Mouse (Mus musculus): ENCODE measurements around the gene Ddx23.

The Ddx23 gene

DNA sequence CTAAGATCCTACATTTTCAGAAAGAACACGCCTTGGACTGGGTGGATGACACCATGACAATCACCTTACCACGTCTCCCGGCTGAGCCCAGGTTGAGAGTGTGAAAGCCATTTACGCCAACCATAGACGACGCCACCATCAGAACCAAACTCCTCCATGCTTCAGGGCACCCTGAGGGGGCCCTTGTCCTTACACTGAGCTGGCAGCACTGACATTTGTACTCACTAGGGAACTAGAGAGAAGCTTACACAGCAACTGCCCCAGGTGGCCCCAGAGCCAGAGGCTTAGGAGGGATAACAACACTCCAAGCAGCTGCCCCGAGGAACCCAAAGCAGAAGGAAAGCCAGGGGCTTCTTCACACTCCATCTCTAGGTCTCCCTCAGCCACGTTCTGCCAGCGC, 56.0 kb downstream of the Ddx23 start:
- no peak for DNase-seq

DNA sequence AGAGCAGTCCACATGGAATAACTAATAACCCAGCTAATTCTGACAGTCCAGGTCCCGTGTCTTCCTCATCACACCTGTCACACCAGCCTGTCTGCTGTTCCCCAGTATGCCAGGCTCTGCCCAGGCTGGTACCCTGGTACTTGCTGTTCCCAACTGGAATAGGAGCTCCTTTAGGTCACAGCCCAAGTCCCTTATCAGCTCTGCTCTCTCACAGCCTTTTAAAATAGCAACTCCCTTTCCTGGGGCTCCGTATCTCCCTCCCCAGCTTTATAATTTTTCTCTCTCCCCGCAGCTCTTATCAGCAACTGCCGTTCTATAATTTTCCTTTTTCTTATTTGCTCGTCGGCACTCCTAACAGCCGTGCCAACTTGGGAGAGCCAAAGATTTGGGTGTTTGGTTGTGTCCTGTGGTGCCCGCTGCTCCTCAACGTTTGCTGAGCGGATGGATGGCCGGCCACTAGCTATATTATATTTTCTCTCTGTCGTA, 56.6 kb downstream of the Ddx23 start:
- DNase-seq: no peak

DNA sequence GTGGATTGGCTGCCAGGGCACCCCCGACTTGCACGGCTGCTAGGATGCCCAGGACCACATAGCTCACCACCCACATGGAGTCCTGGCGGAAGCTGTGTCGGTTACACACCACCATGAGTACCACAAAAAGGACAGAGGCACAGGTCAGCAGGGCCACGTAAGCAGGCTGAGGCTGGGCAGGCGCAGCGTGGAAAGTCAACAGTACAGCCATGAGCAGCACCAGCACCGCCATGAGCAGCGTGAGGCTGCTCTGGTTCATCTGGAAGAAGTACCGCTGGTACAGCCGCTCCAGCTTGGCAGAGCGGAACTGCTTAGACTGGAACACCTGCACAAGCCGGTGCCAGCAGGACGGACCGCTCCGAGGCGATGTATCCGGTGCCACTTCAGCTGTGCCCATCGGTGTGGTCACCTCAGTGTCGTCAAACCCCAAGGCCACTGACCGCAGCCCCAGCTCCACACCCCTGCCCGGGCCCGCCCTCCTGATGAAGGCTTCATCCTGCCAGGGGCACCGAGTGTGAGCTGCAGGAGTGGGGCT, 58.6 kb downstream of the Ddx23 start:
- DNase-seq: peak; percentile 39

DNA sequence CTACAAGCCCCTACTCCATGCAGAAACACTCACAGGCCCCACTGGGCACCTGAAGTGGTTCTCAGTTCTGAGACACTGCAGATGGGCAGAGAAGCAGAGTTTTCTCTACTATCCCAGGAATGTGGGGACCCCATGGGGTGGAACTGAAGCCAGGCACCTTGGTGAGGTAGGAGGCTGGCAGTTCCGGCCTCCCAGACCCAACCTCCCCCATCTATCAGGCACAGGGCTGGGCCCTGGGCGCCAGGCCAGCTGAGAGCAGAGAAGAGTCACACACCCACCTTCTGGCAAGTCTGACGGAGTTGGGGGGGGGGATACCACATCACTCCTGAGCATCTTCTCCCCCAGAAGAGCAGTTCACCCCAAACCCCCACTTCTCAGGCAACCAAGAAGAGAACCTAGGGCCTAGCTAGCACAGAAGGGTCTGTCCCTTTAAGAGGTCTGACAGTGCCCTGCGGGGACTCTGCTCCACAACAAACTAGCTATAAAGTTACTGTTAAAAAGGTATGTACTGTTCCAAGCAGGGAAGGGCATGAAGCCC, 59.7 kb downstream of the Ddx23 start:
- DNase-seq: peak; percentile 56

DNA sequence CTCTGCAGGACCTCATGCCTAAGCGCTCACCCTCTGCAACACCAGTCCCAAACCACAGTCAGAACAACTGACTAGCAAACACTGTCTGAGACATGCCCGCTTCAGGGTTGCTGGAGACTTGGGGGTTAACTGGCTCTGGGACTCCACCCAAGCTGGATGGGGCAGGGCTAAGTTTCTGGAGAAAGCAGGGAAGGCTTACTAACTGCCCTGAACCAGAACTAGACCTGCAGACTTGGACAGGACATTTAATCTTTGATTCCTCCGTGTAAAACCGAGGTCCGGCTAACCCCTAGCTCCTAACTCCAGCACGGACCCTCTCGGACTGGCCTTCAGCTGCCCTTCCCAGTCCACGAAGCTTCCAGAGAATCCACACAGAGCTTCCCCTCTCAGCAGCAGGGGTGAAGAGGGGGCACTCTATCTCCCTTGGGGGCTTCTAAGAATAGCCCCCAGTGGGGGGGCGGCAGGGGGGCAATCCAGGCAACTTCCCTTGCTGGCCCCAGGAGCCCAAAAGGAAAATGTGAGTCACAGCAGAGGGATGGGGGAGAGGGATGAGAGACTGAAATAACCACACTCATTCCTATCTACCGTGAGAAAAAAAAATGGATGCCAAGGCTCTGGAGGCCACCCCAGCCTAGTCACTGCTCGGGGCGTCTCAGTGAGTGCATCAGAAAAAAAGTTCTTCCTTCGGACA, 60.4 kb downstream of the Ddx23 start:
- DNase-seq: peak; percentile 54

DNA sequence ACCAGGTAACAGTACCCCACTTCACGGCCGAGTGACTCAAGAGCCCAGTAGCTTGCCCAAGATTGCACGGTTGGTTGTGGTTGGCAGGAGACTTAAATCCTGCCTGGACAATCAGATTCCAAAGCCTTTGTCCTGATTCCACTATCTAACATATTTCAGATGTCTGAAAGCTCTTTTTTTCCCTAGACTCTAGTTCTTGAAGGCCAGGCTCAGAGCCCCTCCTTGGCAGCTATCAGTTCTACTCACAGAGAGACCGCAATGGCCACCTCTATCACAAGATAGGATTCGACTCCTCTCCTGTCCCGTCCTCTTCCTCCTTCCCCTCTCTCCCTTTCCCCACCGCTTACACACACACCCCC, 60.9 kb downstream of the Ddx23 start:
- no peak for DNase-seq

DNA sequence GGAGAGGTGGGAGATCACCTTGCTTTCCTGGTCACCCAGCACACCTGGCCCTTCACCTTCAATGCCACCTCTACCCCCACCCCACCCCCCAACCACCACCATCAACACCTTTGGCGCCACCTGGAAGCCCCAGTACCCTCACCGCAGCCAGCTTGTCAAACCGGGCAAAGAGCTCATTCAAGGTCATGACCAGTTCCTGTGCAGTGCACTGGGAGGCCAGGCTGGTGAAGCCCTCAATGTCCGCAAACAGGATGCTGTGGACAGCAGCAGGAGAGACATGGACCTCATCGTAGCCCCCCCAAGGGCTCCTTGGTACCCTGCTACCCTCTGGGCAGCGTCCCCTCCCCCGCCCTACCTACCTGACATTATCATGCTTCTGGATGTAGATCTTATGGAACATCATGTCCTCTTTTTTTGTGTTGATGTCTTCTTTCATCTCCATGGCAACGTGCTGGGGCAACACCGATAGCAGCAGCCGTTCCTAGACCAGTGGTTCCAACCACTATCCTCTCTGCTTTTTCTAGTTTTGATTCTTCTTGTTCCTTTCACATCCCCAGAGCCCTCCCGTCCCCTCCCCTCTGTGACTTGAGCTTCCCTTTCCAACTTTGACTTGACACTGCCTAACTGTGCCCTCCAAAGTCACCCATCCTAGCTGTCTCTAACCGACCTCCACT, 62.5 kb downstream of the Ddx23 start:
- DNase-seq: no peak

DNA sequence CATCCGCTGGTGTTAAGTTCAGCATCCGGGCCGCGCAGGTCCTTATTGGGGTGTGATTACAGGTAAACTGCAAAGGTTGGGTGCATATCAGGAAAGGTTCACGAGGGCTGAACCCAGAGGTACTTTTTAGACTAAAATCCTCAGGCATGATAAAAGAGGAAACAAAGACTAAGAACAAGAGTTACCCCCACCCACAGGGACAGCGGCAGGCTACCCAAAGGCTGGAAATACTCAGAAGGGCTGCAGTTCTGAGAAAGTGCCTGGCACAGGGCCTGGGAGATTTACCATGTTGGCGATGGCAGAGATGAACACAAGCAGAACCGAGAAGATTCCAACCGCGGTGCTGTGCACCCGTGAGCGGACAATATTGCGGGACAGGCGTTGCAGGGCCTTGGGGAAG, 66.1 kb downstream of the Ddx23 start:
- no peak for DNase-seq
